Mouse (Mus musculus): Measurements from ENCODE around the gene Mrpl4.

DNA sequence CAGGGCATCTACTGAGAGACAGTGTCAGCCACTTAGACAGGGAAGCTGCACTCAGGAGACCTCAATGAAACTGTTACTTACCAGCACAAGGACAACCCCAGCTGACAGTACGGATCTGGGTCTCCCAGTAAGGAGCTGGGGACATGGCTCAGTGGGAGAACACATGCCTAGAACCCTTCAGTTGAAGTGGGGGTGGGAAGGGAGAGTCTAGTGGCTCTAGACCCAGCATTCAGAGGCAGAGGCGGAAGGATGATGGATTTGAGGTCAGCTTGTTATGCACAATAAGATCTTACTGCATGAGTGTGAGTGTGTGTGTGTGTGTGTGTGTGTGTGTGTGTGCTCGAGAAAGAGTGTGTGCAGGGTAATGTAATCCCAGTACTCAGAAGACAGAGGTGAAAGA lies 20.4 kb upstream of the Mrpl4 start:
- TF ChIP-seq EP300 (optimal IDR thresholded peaks at IDR 0.05) = no peak
- TF ChIP-seq CTCF (IDR thresholded peaks at IDR 0.05; ENCODE audit: low read depth) = no peak
